Mouse (Mus musculus): ENCODE results near the gene Fyb2. TPM values are rescaled to one million over a fixed set of nuclear protein-coding genes. Genes with fewer than 3 reads are reported as not detected.
"Not testable (repeated sequence)": the region's sequence is repeated elsewhere in the genome, so short reads cannot be mapped to it uniquely, and the experiment has no call there.

Gene Fyb2
- total and polyA plus RNA-seq, 2 experiments from 2014 or later: 0.05 to 0.21 TPM

GRCm38 (mm10) chr4:105001736-105002135, 88.5 kb downstream of the Fyb2 start:
- no peaks in the 10 kb centered on the region for H3K9me3 ChIP-seq (ENCODE audit: low read length)
- no peak overlapping the region for H3K27ac ChIP-seq
- DNase-seq (ENCODE audit: low spot score): peak; percentile 8
- H3K27me3 ChIP-seq (ENCODE audit: insufficient read depth, low read length): no peaks in the 10 kb centered on the region
- TF ChIP-seq CTCF (IDR thresholded peaks at IDR 0.05; ENCODE audit: low read depth): no peak
- 46% methylated on average over 1 of the region's 1 CpGs for WGBS
- ATAC-seq: no peak
- no peak overlapping the region for H3K4me2 ChIP-seq (ENCODE audit: low read depth, low read length)
- no peak overlapping the region for H3K4me3 ChIP-seq (ENCODE audit: low read length)
- H3K36me3 ChIP-seq (ENCODE audit: insufficient read depth, low read length): no peaks in the 10 kb centered on the region
- no peak overlapping the region for H3K9ac ChIP-seq (replicated peaks; ENCODE audit: low read length)
- no peaks in the 10 kb centered on the region for H3K4me1 ChIP-seq (ENCODE audit: insufficient read depth, low read length)

- no peak overlapping the region for H3K9ac ChIP-seq (replicated peaks; ENCODE audit: low read length)
- no peak for TF ChIP-seq CTCF (IDR thresholded peaks at IDR 0.05; ENCODE audit: low read depth)
- H3K27ac ChIP-seq: no peak overlapping the region
- H3K4me2 ChIP-seq (ENCODE audit: low read depth, low read length): no peak overlapping the region
- ATAC-seq: no peak
- H3K36me3 ChIP-seq (ENCODE audit: insufficient read depth, low read length): no peaks in the 10 kb centered on the region
- H3K27me3 ChIP-seq (ENCODE audit: insufficient read depth, low read length): no peaks in the 10 kb centered on the region
- H3K4me3 ChIP-seq (ENCODE audit: low read length): no peak overlapping the region
- H3K4me1 ChIP-seq (ENCODE audit: insufficient read depth, low read length): no peaks in the 10 kb centered on the region
- no peak for DNase-seq (ENCODE audit: low spot score)
- no peaks in the 10 kb centered on the region for H3K9me3 ChIP-seq (ENCODE audit: low read length)
- WGBS: 74% methylated on average over 8 of the region's 8 CpGs
These were observed 90.9 kb downstream of the Fyb2 start for GRCm38 (mm10) chr4:105004135-105004534.

- H3K9me3 ChIP-seq (ENCODE audit: low read length); DNase-seq (ENCODE audit: low spot score); H3K4me3 ChIP-seq (ENCODE audit: low read length); H3K4me2 ChIP-seq (ENCODE audit: low read depth, low read length); H3K27me3 ChIP-seq (ENCODE audit: insufficient read depth, low read length); H3K27ac ChIP-seq; H3K9ac ChIP-seq (replicated peaks; ENCODE audit: low read length); H3K36me3 ChIP-seq (ENCODE audit: insufficient read depth, low read length); H3K4me1 ChIP-seq (ENCODE audit: insufficient read depth, low read length); ATAC-seq: not testable (repeated sequence)
- 90% methylated on average over 12 of the region's 12 CpGs for WGBS
- TF ChIP-seq CTCF (IDR thresholded peaks at IDR 0.05; ENCODE audit: low read depth): peak; percentile 59
These were observed 91.4 kb downstream of the Fyb2 start for GRCm38 (mm10) chr4:105004649-105005048.

- H3K27ac ChIP-seq: no peak overlapping the region
- H3K4me3 ChIP-seq (ENCODE audit: low read length): no peak overlapping the region
- H3K4me1 ChIP-seq (ENCODE audit: insufficient read depth, low read length): no peaks in the 10 kb centered on the region
- no peaks in the 10 kb centered on the region for H3K9me3 ChIP-seq (ENCODE audit: low read length)
- DNase-seq (ENCODE audit: low spot score) (no peak), ATAC-seq (no peak)
- H3K9ac ChIP-seq (replicated peaks; ENCODE audit: low read length): no peak overlapping the region
- no peaks in the 10 kb centered on the region for H3K27me3 ChIP-seq (ENCODE audit: insufficient read depth, low read length)
- H3K36me3 ChIP-seq (ENCODE audit: insufficient read depth, low read length): no peaks in the 10 kb centered on the region
- H3K4me2 ChIP-seq (ENCODE audit: low read depth, low read length): no peak overlapping the region
- no peak for TF ChIP-seq CTCF (IDR thresholded peaks at IDR 0.05; ENCODE audit: low read depth)
- WGBS: 87% methylated on average over 4 of the region's 4 CpGs
These were observed 94.2 kb downstream of the Fyb2 start for GRCm38 (mm10) chr4:105007360-105008018.

GRCm38 (mm10) chr4:105013718-105014117, 100.5 kb downstream of the Fyb2 start:
- TF ChIP-seq CTCF (IDR thresholded peaks at IDR 0.05; ENCODE audit: low read depth): no peak
- Histone ChIP-seq H3K27me3 (ENCODE audit: insufficient read depth, low read length) (no peaks in the 10 kb centered on the region), H3K27ac (no peak overlapping the region), H3K9me3 (ENCODE audit: low read length) (no peaks in the 10 kb centered on the region), H3K4me3 (ENCODE audit: low read length) (no peak overlapping the region), H3K4me1 (ENCODE audit: insufficient read depth, low read length) (no peaks in the 10 kb centered on the region), H3K9ac (replicated peaks; ENCODE audit: low read length) (no peak overlapping the region), H3K4me2 (ENCODE audit: low read depth, low read length) (no peak overlapping the region), H3K36me3 (ENCODE audit: insufficient read depth, low read length) (no peaks in the 10 kb centered on the region)
- DNase-seq (ENCODE audit: low spot score): no peak
- WGBS: 91% methylated on average over 7 of the region's 7 CpGs
- ATAC-seq: no peak

GRCm38 (mm10) chr4:105015496-105015895, 102.2 kb downstream of the Fyb2 start:
- Histone ChIP-seq H3K27ac (no peak overlapping the region), H3K36me3 (ENCODE audit: insufficient read depth, low read length) (no peaks in the 10 kb centered on the region), H3K27me3 (ENCODE audit: insufficient read depth, low read length) (no peaks in the 10 kb centered on the region), H3K4me1 (ENCODE audit: insufficient read depth, low read length) (no peaks in the 10 kb centered on the region), H3K9ac (replicated peaks; ENCODE audit: low read length) (no peak overlapping the region), H3K9me3 (ENCODE audit: low read length) (no peaks in the 10 kb centered on the region), H3K4me2 (ENCODE audit: low read depth, low read length) (no peak overlapping the region), H3K4me3 (ENCODE audit: low read length) (no peak overlapping the region)
- DNase-seq (ENCODE audit: low spot score): no peak
- TF ChIP-seq CTCF (IDR thresholded peaks at IDR 0.05; ENCODE audit: low read depth): no peak
- 82% methylated on average over 6 of the region's 6 CpGs for WGBS
- ATAC-seq: no peak

- no peaks in the 10 kb centered on the region for H3K9me3 ChIP-seq (ENCODE audit: low read length)
- DNase-seq (ENCODE audit: low spot score): no peak
- H3K36me3 ChIP-seq (ENCODE audit: insufficient read depth, low read length): no peaks in the 10 kb centered on the region
- no peak for TF ChIP-seq CTCF (IDR thresholded peaks at IDR 0.05; ENCODE audit: low read depth)
- no peak for ATAC-seq
- H3K9ac ChIP-seq (replicated peaks; ENCODE audit: low read length): no peak overlapping the region
- no peaks in the 10 kb centered on the region for H3K4me1 ChIP-seq (ENCODE audit: insufficient read depth, low read length)
- H3K4me2 ChIP-seq (ENCODE audit: low read depth, low read length): no peak overlapping the region
- no peak overlapping the region for H3K27ac ChIP-seq
- WGBS: 84% methylated on average over 4 of the region's 4 CpGs
- no peak overlapping the region for H3K4me3 ChIP-seq (ENCODE audit: low read length)
- H3K27me3 ChIP-seq (ENCODE audit: insufficient read depth, low read length): no peaks in the 10 kb centered on the region
These were observed 102.9 kb downstream of the Fyb2 start for GRCm38 (mm10) chr4:105016006-105016613.
